Mouse (Mus musculus) myocyte (in vitro differentiated cells): ENCODE measurements around the gene Fbxo47.

Experiments
- CEBPB ChIP-seq: IDR thresholded peaks from 2 replicates; pipeline ENCODE4 v1.6.1; 2011; ENCODE audit warnings: mild to moderate bottlenecking, moderate library complexity; ENCODE audit not compliant: poor library complexity, insufficient read depth, severe bottlenecking
- E2F4 ChIP-seq: IDR thresholded peaks from one replicate; pipeline ENCODE4 v1.6.1; 2011; ENCODE audit warnings: mild to moderate bottlenecking, control low read depth, moderate library complexity; ENCODE audit not compliant: insufficient read depth
- MAX ChIP-seq: IDR thresholded peaks from one replicate; pipeline ENCODE4 v1.6.1; 2011; ENCODE audit warnings: low read depth, mild to moderate bottlenecking, control low read depth
- MYOD1 ChIP-seq, 3 experiments: IDR thresholded peaks; one replicate each; pipeline ENCODE4 v1.6.1; 2011; ENCODE audit warnings: control low read depth in 2 of 3, low read depth in 2 of 3, mild to moderate bottlenecking in 2 of 3, moderate library complexity in 1 of 3; ENCODE audit not compliant: insufficient read length in 2 of 3, control insufficient read depth in 1 of 3
- MYOG ChIP-seq, 3 experiments: IDR thresholded peaks; one replicate each; pipeline ENCODE4 v1.6.1; 2011; ENCODE audit warnings: control low read depth in 2 of 3, low read depth in 2 of 3, mild to moderate bottlenecking in 2 of 3; ENCODE audit not compliant: insufficient read length in 2 of 3, control insufficient read depth in 1 of 3, insufficient read depth in 1 of 3
- POLR2A ChIP-seq: IDR thresholded peaks from one replicate; pipeline ENCODE4 v1.6.1; 2011; ENCODE audit warnings: low read depth, mild to moderate bottlenecking, control low read depth, moderate library complexity; ENCODE audit not compliant: insufficient read length
- POLR2AphosphoS2 ChIP-seq: IDR thresholded peaks from one replicate; pipeline ENCODE4 v1.6.1; 2011; ENCODE audit warnings: low read depth, control low read depth; ENCODE audit not compliant: insufficient read length
- REST ChIP-seq: IDR thresholded peaks from one replicate; pipeline ENCODE4 v1.6.1; 2011; ENCODE audit warnings: mild to moderate bottlenecking, control low read depth, moderate library complexity; ENCODE audit not compliant: insufficient read depth, insufficient read length
- SRF ChIP-seq: IDR thresholded peaks from one replicate; pipeline ENCODE4 v1.6.1; 2011; ENCODE audit warnings: low read depth; ENCODE audit not compliant: control insufficient read depth, insufficient read length
- TCF12 ChIP-seq: IDR thresholded peaks from one replicate; pipeline ENCODE4 v1.6.1; 2011; ENCODE audit warnings: mild to moderate bottlenecking, control low read depth; ENCODE audit not compliant: poor library complexity, insufficient read depth, severe bottlenecking
- TCF3 ChIP-seq: IDR thresholded peaks from one replicate; pipeline ENCODE4 v1.6.1; 2011; ENCODE audit warnings: low read depth, control low read depth; ENCODE audit not compliant: insufficient read length
- USF1 ChIP-seq: IDR thresholded peaks from one replicate; pipeline ENCODE4 v1.6.1; 2011; ENCODE audit warnings: low read depth, mild to moderate bottlenecking, control low read depth, moderate library complexity

DNA sequence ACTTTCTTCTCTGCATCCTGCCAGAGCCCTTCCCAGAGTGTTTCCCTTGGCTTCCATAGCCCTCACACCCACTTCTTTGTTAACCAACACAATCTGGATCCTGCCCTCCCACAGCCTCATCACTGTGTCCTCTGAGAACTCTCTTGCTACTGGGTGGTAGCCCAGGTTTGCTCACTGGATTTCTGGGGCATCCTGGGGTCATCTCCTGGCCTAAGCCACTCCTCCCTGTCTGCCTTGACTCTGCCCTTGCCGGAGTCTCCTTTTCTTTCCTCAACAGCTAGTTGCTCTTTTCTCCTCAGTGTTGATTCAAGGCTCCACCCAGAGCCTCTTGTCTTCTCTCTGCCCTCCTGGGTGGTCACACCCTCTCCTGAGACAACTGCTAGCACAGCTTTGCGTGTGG, 22.0 kb upstream of the Fbxo47 start:
- TF ChIP-seq MAX (no peak), POLR2A (no peak), MYOD1 (IDR thresholded peaks at IDR 0.05; ENCODE audit: control insufficient read depth in 1 of 3, insufficient read length in 2 of 3, low read depth in 2 of 3) (no peak), REST (no peak), USF1 (no peak), TCF12 (no peak), SRF (no peak), CEBPB (no peak), TCF3 (no peak), E2F4 (no peak), POLR2AphosphoS2 (no peak), MYOG (IDR thresholded peaks at IDR 0.05; ENCODE audit: control insufficient read depth in 1 of 3, insufficient read depth in 1 of 3, insufficient read length in 2 of 3, low read depth in 2 of 3) (no peak)
